Mouse (Mus musculus): ENCODE measurements around the gene Asl.

DNA sequence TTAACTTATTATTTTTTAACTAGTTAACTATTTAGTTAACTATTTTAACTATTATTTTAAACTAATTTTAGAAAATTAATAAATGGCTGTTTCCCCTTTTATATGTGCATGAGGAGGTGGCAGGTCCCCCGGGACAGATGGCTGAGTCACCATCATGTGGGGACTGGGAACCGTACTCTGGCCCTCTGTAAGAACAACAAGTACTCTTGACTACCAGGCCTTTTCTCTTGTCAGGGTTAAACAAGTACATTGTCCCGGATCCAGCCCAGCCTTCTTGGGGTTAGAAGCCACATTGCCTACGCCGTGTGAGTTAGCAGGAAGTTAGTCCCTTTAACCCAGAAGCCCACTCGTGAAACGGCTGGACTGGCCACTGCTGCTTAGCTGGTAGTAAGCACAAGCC, 34.1 kb downstream of the Asl start:
- TF ChIP-seq POLR2A (IDR thresholded peaks at IDR 0.05; ENCODE audit: borderline replicate concordance, extremely low read depth, insufficient read depth, insufficient read length, poor library complexity, severe bottlenecking): no peak
- no peak for TF ChIP-seq CTCF (IDR thresholded peaks at IDR 0.05; ENCODE audit: borderline replicate concordance, extremely low read depth, insufficient read depth, insufficient read length)

All from brain, embryonic 14.5 days (tissue).